12 mouse cellular contexts compared by ENCODE assay signal in genomic region chr9:9093096-9093495, GRCm38 (mm10).
DNase-seq lines count a peak whose midpoint lies in the region; ATAC-seq lines count a peak whose summit lies in the region.
"Had no signal": no experiment of that assay in that cellular context is flagged by ENCODE, and none has a peak within 500 bp of the region (broad histone marks: within the 10 kb centered on the region; RNA-seq: fewer than 3 reads in every experiment).

No protein-coding gene starts in this region.

- DNase-seq in frontal cortex, postnatal 36 days (ENCODE audit: low spot score in 2 of 2): no peak
- DNase-seq in retina, embryonic 14.5 days (ENCODE audit: low spot score): peak; percentile 3
- no peak for DNase-seq in retina, postnatal 1 day
- DNase-seq in forelimb bud, embryonic 11.5 days (ENCODE audit: low read depth, low spot score): peak; percentile 65
- no peak for DNase-seq in urinary bladder, postnatal 25 days (ENCODE audit: low spot score)
- no peak for DNase-seq in thymus, adult 18-20 months
- DNase-seq: cerebellum, adult 9-10 months; gastrocnemius, adult 2 months; lung, adult 2 months; spleen, adult 18-20 months had no signal

- ATAC-seq in frontal cortex, adult (ENCODE audit: low TSS enrichment): peak; percentile 67; the same call in 1 of the 2 replicates
- ATAC-seq in megakaryocyte, adult 5-6 weeks (ENCODE audit: poor library complexity, severe bottlenecking): no peak

Comparison
In these comparisons a context has a peak if more than half of its experiments do, and no peak if none do; other contexts are left out.
1. DNase-seq: peak in retina, embryonic 14.5 days (single experiment) and forelimb bud, embryonic 11.5 days (single experiment); none in frontal cortex, postnatal 36 days (0 of 2), retina, postnatal 1 day (single experiment), urinary bladder, postnatal 25 days (single experiment) and thymus, adult 18-20 months (0 of 2).